8 mouse cellular contexts compared by ENCODE assay signal in genomic region chr17:40933985-40934384, GRCm38 (mm10). TPM values are rescaled to one million over a fixed set of nuclear protein-coding genes. Genes with fewer than 3 reads are reported as not detected.
DNase-seq lines count a peak whose midpoint lies in the region; TF ChIP-seq lines count a peak whose summit lies in the region.

No protein-coding gene starts in this region.

- H3K4me3 ChIP-seq in heart, adult 2 months: peak overlapping the region; percentile 60
- H3K4me3 ChIP-seq in ES-Bruce4 (ENCODE audit: low read depth, low read length) (peak overlapping the region; percentile 99), myocyte (peak overlapping the region; percentile 67)
- peak overlapping the region; percentile 87 for H3K4me3 ChIP-seq in embryonic fibroblast, embryonic 13.5 days (ENCODE audit: insufficient read depth, low read length)

- H3K9ac ChIP-seq in heart, adult 2 months (ENCODE audit: low read depth, low read length): peak overlapping the region; percentile 44
- H3K9ac ChIP-seq in ES-Bruce4 (ENCODE audit: low read depth, poor library complexity, severe bottlenecking): peak overlapping the region; percentile 83

- peaks cover 1% of the 10 kb centered on the region; the same call in 1 of the 2 replicates for H3K4me1 ChIP-seq in heart, adult 2 months (ENCODE audit: control insufficient read depth, insufficient read depth, low read length)
- no peaks in the 10 kb centered on the region for H3K4me1 ChIP-seq in ES-Bruce4 (ENCODE audit: control insufficient read depth, insufficient read depth, low read length)
- no peaks in the 10 kb centered on the region; the same call in 1 of the 2 replicates for H3K4me1 ChIP-seq in embryonic fibroblast, embryonic 13.5 days (ENCODE audit: control insufficient read depth, insufficient read depth, low read length)

- no peak for TF ChIP-seq POLR2A in heart, adult 2 months (IDR thresholded peaks at IDR 0.05; ENCODE audit: insufficient read depth, low read depth, low read length)
- TF ChIP-seq POLR2A in ES-Bruce4 (IDR thresholded peaks at IDR 0.05; ENCODE audit: insufficient read depth, low read length) (no peak), myocyte (IDR thresholded peaks at IDR 0.05; ENCODE audit: insufficient read length, low read depth) (no peak)
- no peak for TF ChIP-seq POLR2A in embryonic fibroblast, embryonic 13.5 days (IDR thresholded peaks at IDR 0.05; ENCODE audit: low read depth, low read length)

- 1% methylated on average over 14 of the region's 14 CpGs for WGBS in heart, adult 2 months
- under 1% methylated on average over 14 of the region's 14 CpGs for WGBS in large intestine, adult 2 months

- H3K27ac ChIP-seq in heart, adult 2 months: peak overlapping the region; percentile 97
- H3K27ac ChIP-seq in ES-Bruce4 (ENCODE audit: insufficient read depth, low read length): peak overlapping the region; percentile 73
- H3K27ac ChIP-seq in embryonic fibroblast, embryonic 13.5 days (ENCODE audit: insufficient read depth, low read length): no peak overlapping the region

- H3K27me3 ChIP-seq in heart, adult 2 months (ENCODE audit: control insufficient read depth, insufficient read depth, low read length): no peaks in the 10 kb centered on the region
- H3K27me3 ChIP-seq in ES-Bruce4 (ENCODE audit: control insufficient read depth, insufficient read depth, low read length, poor library complexity, severe bottlenecking) (no peaks in the 10 kb centered on the region), myocyte (ENCODE audit: control insufficient read depth, insufficient read depth, insufficient read length) (no peaks in the 10 kb centered on the region)

- no peak overlapping the region for H3ac ChIP-seq in myocyte (ENCODE audit: control insufficient read depth, insufficient read length)

- TF ChIP-seq CTCF in heart, adult 2 months (IDR thresholded peaks at IDR 0.05): no peak
- no peak for TF ChIP-seq CTCF in ES-Bruce4 (IDR thresholded peaks at IDR 0.05; ENCODE audit: low read depth, low read length)
- TF ChIP-seq CTCF in embryonic fibroblast, embryonic 13.5 days (IDR thresholded peaks at IDR 0.05; ENCODE audit: borderline replicate concordance, insufficient read depth, low read length): no peak

- H3K4me2 ChIP-seq in myocyte (ENCODE audit: low read depth): peak overlapping the region; percentile 91

- no peaks in the 10 kb centered on the region for H3K9me3 ChIP-seq in ES-Bruce4 (replicated peaks; ENCODE audit: control insufficient read depth, insufficient read depth, low read length, poor library complexity, severe bottlenecking)

- peak in 1 of 2 experiments; percentile 17 for DNase-seq in heart, adult 2 months
- DNase-seq in heart, postnatal 25 days (ENCODE audit: low spot score): no peak
- DNase-seq in large intestine, adult 2 months (ENCODE audit: low read depth, low spot score): peak; percentile 3
- no peak for DNase-seq in gastrocnemius, postnatal 14 days
- no peak for DNase-seq in adrenal gland, postnatal 14 days

- peaks cover 5% of the 10 kb centered on the region for H3K36me3 ChIP-seq in heart, adult 2 months (ENCODE audit: control insufficient read depth, insufficient read depth, low read length)
- H3K36me3 ChIP-seq in ES-Bruce4 (ENCODE audit: control insufficient read depth, insufficient read depth, low read length, poor library complexity, severe bottlenecking) (peaks cover 2% of the 10 kb centered on the region), myocyte (ENCODE audit: control insufficient read depth, insufficient read depth) (peaks cover 8% of the 10 kb centered on the region)

- TF ChIP-seq EP300 in heart, adult 2 months (IDR thresholded peaks at IDR 0.05; ENCODE audit: insufficient read depth, low read depth, low read length): no peak
- no peak for TF ChIP-seq EP300 in ES-Bruce4 (IDR thresholded peaks at IDR 0.05; ENCODE audit: insufficient read depth, low read depth, low read length)

- intact Hi-C loops in heart, adult 2 months (cut with DNase I): no loop called here
- intact Hi-C loops in heart, postnatal 25 days (cut with DNase I): no loop called here
- intact Hi-C loops in gastrocnemius, postnatal 14 days (cut with DNase I; ENCODE audit: low total_unique reads): no loop called here

- no peaks in the 10 kb centered on the region for H3K79me2 ChIP-seq in heart, adult 2 months (replicated peaks; ENCODE audit: control insufficient read depth, insufficient read depth, low read length)
- H3K79me2 ChIP-seq in myocyte (ENCODE audit: control insufficient read depth, insufficient read depth): peaks cover 8% of the 10 kb centered on the region

TF ChIP-seq in myocyte, 11 proteins besides CTCF, POLR2A, EP300 and RAD21:
- TF ChIP-seq MAX (IDR thresholded peaks at IDR 0.05; ENCODE audit: low read depth): no peak
- no peak for TF ChIP-seq POLR2AphosphoS2 (IDR thresholded peaks at IDR 0.05; ENCODE audit: insufficient read length, low read depth)
- no peak for TF ChIP-seq REST (IDR thresholded peaks at IDR 0.05; ENCODE audit: insufficient read depth, insufficient read length)
- TF ChIP-seq SRF (IDR thresholded peaks at IDR 0.05; ENCODE audit: control insufficient read depth, insufficient read length, low read depth): no peak
- TF ChIP-seq TCF3 (IDR thresholded peaks at IDR 0.05; ENCODE audit: insufficient read length, low read depth): no peak
- TF ChIP-seq MYOD1 (IDR thresholded peaks at IDR 0.05; ENCODE audit: control insufficient read depth in 1 of 3, insufficient read length in 2 of 3, low read depth in 2 of 3): no peak
- TF ChIP-seq MYOG (IDR thresholded peaks at IDR 0.05; ENCODE audit: control insufficient read depth in 1 of 3, insufficient read depth in 1 of 3, insufficient read length in 2 of 3, low read depth in 2 of 3): no peak

RNA-seq across cellular contexts. Expression of gene Mut, which starts 0.5 kb away (rescaled TPM):
- total RNA-seq in heart, adult 2 months (2021): 100 to 1,000 TPM; 146 to 171 TPM
- polyA plus RNA-seq in heart, adult 2 months (2012; rRNA removed): 30.8 and 56.6 TPM in 2 replicates
- total RNA-seq in heart, postnatal 25 days (2021): 100 to 1,000 TPM; 148 to 157 TPM
- polyA plus RNA-seq in ES-Bruce4 (2011; ENCODE audit: insufficient read depth, insufficient read length, low read depth, missing spikeins) (26.4 and 29.5 TPM in 2 replicates), myocyte (2012; fragmentation: generic; extraction: Trizol) (9.3 TPM)
- 25.9 and 27.8 TPM in 2 replicates for polyA plus RNA-seq in embryonic fibroblast, embryonic 13.5 days (2011; ENCODE audit: insufficient read length, low read depth, missing spikeins)
- 6.7 and 10.5 TPM in 2 replicates for polyA plus RNA-seq in large intestine, adult 2 months (2012; rRNA removed)
- 10 to 100 TPM; 51.1 to 54.8 TPM for total RNA-seq in gastrocnemius, postnatal 14 days (2021)
- 140 and 156 TPM in 2 replicates for total RNA-seq in adrenal gland, postnatal 14 days (2021)

RNA-seq across cellular contexts. Expression of gene Cenpq, which starts 0.9 kb away (rescaled TPM):
- total RNA-seq in heart, adult 2 months (2021): 1 to 10 TPM; 5.4 to 7.3 TPM
- 1.5 and 2.3 TPM in 2 replicates for polyA plus RNA-seq in heart, adult 2 months (2012; rRNA removed)
- total RNA-seq in heart, postnatal 25 days (2021): 1 to 10 TPM; 4.9 to 6.5 TPM
- 24.6 and 26.4 TPM in 2 replicates for polyA plus RNA-seq in ES-Bruce4 (2011; ENCODE audit: insufficient read depth, insufficient read length, low read depth, missing spikeins)
- polyA plus RNA-seq in embryonic fibroblast, embryonic 13.5 days (2011; ENCODE audit: insufficient read length, low read depth, missing spikeins): 11.6 and 20.8 TPM in 2 replicates
- 1.0 and 1.5 TPM in 2 replicates for polyA plus RNA-seq in large intestine, adult 2 months (2012; rRNA removed)
- polyA plus RNA-seq in myocyte (2012; fragmentation: generic; extraction: Trizol): 4.9 TPM
- 1 to 10 TPM; 4.5 to 4.7 TPM for total RNA-seq in gastrocnemius, postnatal 14 days (2021)
- total RNA-seq in adrenal gland, postnatal 14 days (2021): 7.7 and 8.4 TPM in 2 replicates

RNA-seq across cellular contexts. Expression of gene Glyatl3, which starts 19.8 kb away (rescaled TPM):
- not detected for total RNA-seq in heart, adult 2 months (2021)
- polyA plus RNA-seq in heart, adult 2 months (2012; rRNA removed): not detected in 2 replicates
- total RNA-seq in heart, postnatal 25 days (2021): not detected
- polyA plus RNA-seq in ES-Bruce4 (2011; ENCODE audit: insufficient read depth, insufficient read length, low read depth, missing spikeins) (not detected in 2 replicates), myocyte (2012; fragmentation: generic; extraction: Trizol) (not detected)
- polyA plus RNA-seq in embryonic fibroblast, embryonic 13.5 days (2011; ENCODE audit: insufficient read length, low read depth, missing spikeins): not detected in 2 replicates
- not detected in 2 replicates for polyA plus RNA-seq in large intestine, adult 2 months (2012; rRNA removed)
- not detected for total RNA-seq in gastrocnemius, postnatal 14 days (2021)
- total RNA-seq in adrenal gland, postnatal 14 days (2021): not detected in 2 replicates

RNA-seq across cellular contexts. Expression of gene 9130008F23Rik, which starts 53.6 kb away (rescaled TPM):
- under 1 TPM; 0.30 to 0.65 TPM for total RNA-seq in heart, adult 2 months (2021)
- 0.97 and 1.1 TPM in 2 replicates for polyA plus RNA-seq in heart, adult 2 months (2012; rRNA removed)
- 1 to 10 TPM in 1 of 2 experiments, under 1 TPM in 1; 0.88 to 1.1 TPM for total RNA-seq in heart, postnatal 25 days (2021)
- polyA plus RNA-seq in ES-Bruce4 (2011; ENCODE audit: insufficient read depth, insufficient read length, low read depth, missing spikeins): 6.8 and 8.5 TPM in 2 replicates
- polyA plus RNA-seq in embryonic fibroblast, embryonic 13.5 days (2011; ENCODE audit: insufficient read length, low read depth, missing spikeins): 6.2 and 8.0 TPM in 2 replicates
- 9.9 and 14.8 TPM in 2 replicates for polyA plus RNA-seq in large intestine, adult 2 months (2012; rRNA removed)
- 1.2 TPM for polyA plus RNA-seq in myocyte (2012; fragmentation: generic; extraction: Trizol)
- total RNA-seq in gastrocnemius, postnatal 14 days (2021): under 1 TPM; 0.08 to 0.31 TPM
- total RNA-seq in adrenal gland, postnatal 14 days (2021): 0.63 and 1.1 TPM in 2 replicates
